Mouse (Mus musculus) embryonic facial prominence, embryonic 13.5 days (tissue): ENCODE results near the gene Ncln. TPM values are rescaled to one million over a fixed set of nuclear protein-coding genes. Genes with fewer than 3 reads are reported as not detected.

Experiments used
- ATAC-seq: fragments of 200-750 bp; cut with Nextera tagmentation; 2 replicates; pipeline ENCODE4 v1.8.0; 2017; ENCODE audit warnings: low read depth; ENCODE audit not compliant: insufficient number of reproducible peaks, insufficient read depth, low FRiP score, low TSS enrichment
- H3K27ac ChIP-seq: fragments of 300-500 bp; sonication (generic); 2 replicates; pipeline ENCODE4 v1.5.1; 2015; ENCODE audit warnings: moderate library complexity, mild to moderate bottlenecking, inconsistent platforms
- H3K27me3 ChIP-seq: fragments of 300-500 bp; sonication (generic); 2 replicates; pipeline ENCODE4 v1.6.1; 2015; ENCODE audit warnings: mild to moderate bottlenecking, inconsistent platforms
- H3K36me3 ChIP-seq: fragments of 300-500 bp; sonication (generic); 2 replicates; pipeline ENCODE4 v1.6.1; 2015; ENCODE audit warnings: mild to moderate bottlenecking, inconsistent platforms
- H3K4me1 ChIP-seq: fragments of 300-500 bp; sonication (generic); 2 replicates; pipeline ENCODE4 v1.6.1; 2015; ENCODE audit warnings: inconsistent platforms
- H3K4me2 ChIP-seq: fragments of 300-500 bp; sonication (generic); 2 replicates; pipeline ENCODE4 v1.6.1; 2015; ENCODE audit warnings: moderate library complexity, mild to moderate bottlenecking, inconsistent platforms
- H3K4me3 ChIP-seq: fragments of 300-500 bp; sonication (generic); 2 replicates; pipeline ENCODE4 v1.5.1; 2015; ENCODE audit warnings: mild to moderate bottlenecking, inconsistent platforms
- H3K9ac ChIP-seq: fragments of 300-500 bp; sonication (generic); 2 replicates; pipeline ENCODE4 v1.6.1; 2015; ENCODE audit warnings: mild to moderate bottlenecking, inconsistent platforms
- H3K9me3 ChIP-seq: fragments of 300-500 bp; sonication (generic); 2 replicates; pipeline ENCODE4 v1.6.1; 2016; ENCODE audit warnings: inconsistent platforms
- microRNA-seq: library from miRNA; unstranded; fragments of <30 nt; microRNA quantifications from one replicate; pipeline ENCODE4, GENCODE M21; 2016
- polyA plus RNA-seq: library from polyadenylated mRNA; unstranded; fragments of >200 nt; fragmentation: Nextera tagmentation; extraction: Ambion mirVana; gene quantifications from 2 replicates; pipeline ENCODE4 v1.2.1, GENCODE M21; 2015

Gene Ncln
- polyA plus RNA-seq, 1 experiment from 2014 or later, result 82.3 TPM

- H3K4me1 ChIP-seq, result no peaks in the 10 kb centered on the region
- no peak overlapping the region for H3K4me2 ChIP-seq
- H3K27ac ChIP-seq, result no peak overlapping the region
- no peaks in the 10 kb centered on the region for H3K9me3 ChIP-seq
- no peaks in the 10 kb centered on the region; the same call in 1 of the 2 replicates for H3K27me3 ChIP-seq
- no peaks in the 10 kb centered on the region for H3K36me3 ChIP-seq
- no peak overlapping the region for H3K4me3 ChIP-seq
- H3K9ac ChIP-seq, result no peak overlapping the region
- ATAC-seq, result no peak
These were observed 55.2 kb downstream of the Ncln start for GRCm38 (mm10) chr10:81441019-81441418.

Small RNA genes within 50 kb of the gene (microRNA-seq; reads per million reads assigned to microRNA genes)
- not detected for gene Gm25595

Other genes with a start within 250 kb of the Ncln start
- gene Matk, start 243.5 kb downstream of the Ncln start, polyA plus RNA-seq, result 7.0 and 7.4 TPM in 2 replicates
- gene Mrpl54, start 229.5 kb downstream of the Ncln start, polyA plus RNA-seq, result 197 and 202 TPM in 2 replicates
- 61.9 and 67.9 TPM in 2 replicates for gene Apba3, start 229.4 kb downstream of the Ncln start, polyA plus RNA-seq
- 5.0 and 7.2 TPM in 2 replicates for gene Tjp3, start 204.8 kb downstream of the Ncln start, polyA plus RNA-seq
- gene Pip5k1c, start 203.4 kb downstream of the Ncln start, polyA plus RNA-seq, result 56.0 and 57.6 TPM in 2 replicates
- 43.2 and 46.9 TPM in 2 replicates for gene Cactin, start 175.3 kb downstream of the Ncln start, polyA plus RNA-seq
- gene Tbxa2r, start 167.7 kb downstream of the Ncln start, polyA plus RNA-seq, result 7.1 and 7.3 TPM in 2 replicates
- gene Gipc3, start 153.1 kb downstream of the Ncln start, polyA plus RNA-seq, result 0.13 TPM in 1 of 2 replicates, not detected in the other
- gene Hmg20b, start 145.9 kb downstream of the Ncln start, polyA plus RNA-seq, result 109 and 113 TPM in 2 replicates
- 10.7 and 11.0 TPM in 2 replicates for gene Mfsd12, start 138.9 kb downstream of the Ncln start, polyA plus RNA-seq
- gene 4930404N11Rik, start 130.6 kb downstream of the Ncln start, polyA plus RNA-seq, result 1.0 and 1.2 TPM in 2 replicates
- gene Fzr1, start 117.9 kb downstream of the Ncln start, polyA plus RNA-seq, result 102 and 119 TPM in 2 replicates
- 67.8 and 71.8 TPM in 2 replicates for gene Dohh, start 112.0 kb downstream of the Ncln start, polyA plus RNA-seq
- gene Gm48551, start 111.9 kb downstream of the Ncln start, polyA plus RNA-seq, result 4.1 and 5.0 TPM in 2 replicates
- gene Gm48552, start 107.4 kb downstream of the Ncln start, polyA plus RNA-seq, result 1.2 and 1.5 TPM in 2 replicates
- gene Smim24, start 103.3 kb downstream of the Ncln start, polyA plus RNA-seq, result 3.1 and 7.1 TPM in 2 replicates
- 87.0 and 96.1 TPM in 2 replicates for gene Nfic, start 40.8 kb downstream of the Ncln start, polyA plus RNA-seq
- 2.1 and 2.5 TPM in 2 replicates for gene Celf5, start 13.7 kb downstream of the Ncln start, polyA plus RNA-seq
- gene S1pr4, start 3.7 kb upstream of the Ncln start, polyA plus RNA-seq, result 0.25 and 0.31 TPM in 2 replicates
- gene Gna15, start 27.8 kb upstream of the Ncln start, polyA plus RNA-seq, result 2.0 and 2.1 TPM in 2 replicates
- gene Gna11, start 48.8 kb upstream of the Ncln start, polyA plus RNA-seq, result 84.2 and 90.1 TPM in 2 replicates
- 464 and 465 TPM in 2 replicates for gene Aes, start 63.1 kb upstream of the Ncln start, polyA plus RNA-seq
- 63.4 and 71.4 TPM in 2 replicates for gene Tle2, start 78.2 kb upstream of the Ncln start, polyA plus RNA-seq
- gene Tle6, start 104.7 kb upstream of the Ncln start, polyA plus RNA-seq, result 12.8 and 17.2 TPM in 2 replicates
- 1.3 and 2.0 TPM in 2 replicates for gene BC025920, start 109.9 kb upstream of the Ncln start, polyA plus RNA-seq
- 52.7 and 54.9 TPM in 2 replicates for gene Sirt6, start 131.4 kb upstream of the Ncln start, polyA plus RNA-seq
- 13.6 and 14.5 TPM in 2 replicates for gene Ankrd24, start 132.1 kb upstream of the Ncln start, polyA plus RNA-seq
- gene Gm10778, start 152.7 kb upstream of the Ncln start, polyA plus RNA-seq, result 5.7 and 7.3 TPM in 2 replicates
- 15.2 and 19.8 TPM in 2 replicates for gene Zfp433, start 208.4 kb upstream of the Ncln start, polyA plus RNA-seq